Mouse (Mus musculus) brain, adult 2 months (tissue): Measurements from ENCODE around the gene Cmss1.

Source experiments
- DNase-seq: peaks from one replicate; pipeline ENCODE4 v3.0.0; 2011; ENCODE audit warnings: low read depth, low spot score

Gene Cmss1

GRCm38 (mm10) chr16:57349039-57349438 is 257.6 kb downstream of the Cmss1 start:
- peak; percentile 56 for DNase-seq

GRCm38 (mm10) chr16:57346258-57346657 is 260.4 kb downstream of the Cmss1 start:
- no peak for DNase-seq

DNA sequence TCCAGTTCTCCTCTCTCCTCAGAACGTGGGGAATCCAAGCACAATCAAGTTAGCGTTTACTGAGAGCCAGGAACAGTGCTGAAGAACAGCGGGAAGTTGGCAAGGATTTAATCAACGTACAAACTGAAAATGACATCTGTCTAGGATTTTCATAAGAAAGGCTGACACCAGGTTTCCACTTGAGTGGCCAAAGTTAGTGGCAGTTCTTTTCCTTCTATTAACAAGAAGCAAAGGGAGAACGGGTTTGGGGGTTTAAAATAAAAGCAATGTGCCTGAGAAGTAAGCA is 266.1 kb downstream of the Cmss1 start:
- DNase-seq = no peak

GRCm38 (mm10) chr16:57339765-57340612 is 266.7 kb downstream of the Cmss1 start:
- no peak for DNase-seq

GRCm38 (mm10) chr16:57336770-57337423 is 269.8 kb downstream of the Cmss1 start:
- DNase-seq = no peak

DNA sequence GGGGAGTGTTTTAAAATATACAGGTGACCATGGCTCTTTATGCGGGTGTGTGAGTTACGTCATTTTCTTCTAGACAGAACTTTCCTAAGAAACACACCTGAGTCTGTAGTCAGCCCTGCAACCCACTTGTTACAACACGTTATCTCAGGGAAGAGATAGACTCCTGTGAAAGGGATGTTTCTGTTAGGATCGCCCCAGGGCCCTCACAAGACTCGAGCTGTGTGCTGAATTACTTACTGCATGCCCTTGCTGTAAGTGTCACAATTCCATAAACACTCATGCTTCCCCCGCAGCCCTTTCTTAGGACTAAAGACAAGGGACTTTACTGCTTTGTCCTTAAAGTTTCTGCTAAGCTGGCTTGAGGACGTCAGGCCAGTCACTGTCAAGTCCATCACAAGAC is 274.4 kb downstream of the Cmss1 start:
- DNase-seq = no peak

DNA sequence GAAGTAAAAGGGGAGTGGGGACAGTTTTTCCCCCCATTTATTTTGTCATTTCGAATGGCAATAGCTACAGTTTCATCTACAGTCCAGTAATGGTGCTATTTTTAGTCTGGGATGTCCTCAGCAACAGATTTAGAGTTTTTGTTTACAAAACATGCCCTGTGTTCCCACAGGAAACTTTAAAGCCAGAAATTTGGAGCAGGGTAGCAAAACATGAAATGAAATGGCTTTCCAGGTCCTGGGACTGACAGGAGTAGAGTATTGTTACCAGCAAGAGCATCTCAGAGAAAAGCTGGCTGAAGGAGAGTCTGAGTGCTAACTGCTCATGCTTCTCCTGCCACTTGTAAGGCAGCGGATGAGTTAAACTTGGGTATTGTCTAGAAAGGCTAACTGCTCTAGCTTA is 276.6 kb downstream of the Cmss1 start:
- no peak for DNase-seq

DNA sequence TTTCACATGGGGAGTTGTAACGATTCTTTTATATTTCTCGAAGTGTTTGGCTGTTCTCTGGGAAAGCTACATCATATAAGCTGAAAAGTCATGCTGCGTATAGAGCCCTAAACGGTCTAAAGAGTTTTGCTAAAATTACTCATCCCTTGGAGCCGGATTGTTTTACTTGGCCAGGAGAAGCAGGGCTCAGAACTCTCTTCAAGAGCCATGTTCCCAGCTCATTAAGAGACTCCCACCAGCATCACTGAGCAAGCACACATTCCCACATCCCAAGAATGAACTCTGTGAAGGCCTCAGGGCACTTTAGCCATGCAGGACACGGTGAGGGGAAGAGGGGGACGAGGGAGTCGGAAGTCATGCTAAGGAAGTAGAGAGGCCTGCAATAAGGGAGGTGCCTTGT is 277.6 kb downstream of the Cmss1 start:
- no peak for DNase-seq

DNA sequence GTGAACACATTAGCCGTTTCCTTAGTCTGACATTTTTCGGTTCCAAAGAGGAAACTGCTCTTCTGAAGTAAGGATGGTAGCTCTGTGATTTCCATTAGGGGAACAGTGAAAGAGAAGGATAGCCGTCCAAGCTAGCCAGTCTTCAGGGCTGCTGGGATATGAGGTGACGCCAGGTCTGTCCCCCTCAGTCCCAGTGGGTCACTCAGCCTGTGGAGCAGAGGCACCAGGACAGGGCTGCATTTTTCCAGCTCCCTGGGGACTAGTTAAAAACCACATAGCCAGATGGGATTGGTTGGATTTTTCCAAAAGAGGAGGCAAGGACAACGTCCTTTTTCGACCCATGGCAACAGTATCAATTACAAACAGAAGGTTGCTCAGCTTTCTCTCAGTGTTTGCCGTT is 279.7 kb downstream of the Cmss1 start:
- no peak for DNase-seq

GRCm38 (mm10) chr16:57319284-57320124 is 287.2 kb downstream of the Cmss1 start:
- peak; percentile 24 for DNase-seq

GRCm38 (mm10) chr16:57318637-57319125 is 288.0 kb downstream of the Cmss1 start:
- no peak for DNase-seq

GRCm38 (mm10) chr16:57317882-57318636 is 288.6 kb downstream of the Cmss1 start:
- DNase-seq = no peak

DNA sequence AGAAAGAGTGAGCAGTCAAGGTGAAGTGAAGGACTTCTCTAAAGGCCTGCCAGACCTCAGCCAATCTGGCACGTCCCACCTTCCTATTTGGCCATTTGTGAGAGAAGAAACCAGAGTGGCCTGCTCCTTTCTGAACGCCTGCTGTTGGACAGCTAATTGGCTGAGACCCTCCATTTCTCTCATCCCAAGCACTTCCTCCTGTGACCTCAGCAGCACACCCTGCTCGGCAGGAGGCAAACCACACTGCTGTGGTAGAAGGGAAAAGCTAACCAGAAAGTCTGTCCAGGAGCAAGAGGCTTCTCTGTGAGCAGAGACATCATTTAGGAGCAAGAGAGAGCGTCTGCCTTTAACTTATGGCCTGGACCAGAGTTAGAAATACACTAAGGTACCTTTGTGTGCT is 289.5 kb downstream of the Cmss1 start:
- no peak for DNase-seq

- DNase-seq = peak; percentile 21
Observed at GRCm38 (mm10) chr16:57315026-57315425, 291.6 kb downstream of the Cmss1 start.

DNA sequence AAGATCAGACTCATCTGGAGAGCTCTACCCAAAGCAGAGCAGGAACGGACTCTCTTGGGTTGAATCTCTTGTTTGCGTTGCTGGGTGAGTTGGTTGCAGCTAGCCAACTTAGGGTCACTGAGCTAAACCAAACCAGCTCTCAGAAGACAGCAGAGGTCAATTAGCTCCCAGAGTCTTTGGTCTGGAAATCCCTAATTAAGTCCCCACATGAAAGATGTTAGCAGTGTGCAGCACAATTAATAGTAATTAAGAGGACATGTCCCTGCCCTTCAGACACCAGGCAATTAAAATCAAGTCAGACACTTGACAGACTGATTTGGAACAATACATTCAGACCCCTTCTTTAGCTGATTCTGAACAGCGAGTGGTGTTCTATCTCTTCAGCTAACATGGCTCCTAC is 292.4 kb downstream of the Cmss1 start:
- no peak for DNase-seq

- no peak for DNase-seq
Observed at GRCm38 (mm10) chr16:57313487-57313886, 293.2 kb downstream of the Cmss1 start.

DNA sequence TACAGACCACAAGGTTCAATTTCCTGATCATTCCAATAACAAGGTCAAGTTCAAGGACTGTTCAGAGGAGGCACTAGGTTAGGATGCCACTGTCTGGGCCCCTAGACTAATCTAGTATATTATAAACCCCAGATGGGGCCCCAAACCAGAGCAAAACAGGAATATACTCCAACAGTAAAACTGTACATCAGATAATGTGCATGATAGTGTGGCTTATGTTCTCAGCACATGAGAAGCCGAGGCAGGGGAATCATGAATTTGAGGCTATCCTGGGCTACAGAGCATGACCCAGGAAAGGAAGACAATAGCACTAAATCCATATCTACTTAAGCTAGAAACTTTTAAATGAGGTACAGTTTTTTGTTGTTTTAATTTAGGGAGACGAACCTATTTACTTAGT is 294.5 kb downstream of the Cmss1 start:
- no peak for DNase-seq

- peak; percentile 16 for DNase-seq
Observed at GRCm38 (mm10) chr16:57305463-57305862, 301.2 kb downstream of the Cmss1 start.

- DNase-seq = no peak
Observed at GRCm38 (mm10) chr16:57303716-57304115, 302.9 kb downstream of the Cmss1 start.

DNA sequence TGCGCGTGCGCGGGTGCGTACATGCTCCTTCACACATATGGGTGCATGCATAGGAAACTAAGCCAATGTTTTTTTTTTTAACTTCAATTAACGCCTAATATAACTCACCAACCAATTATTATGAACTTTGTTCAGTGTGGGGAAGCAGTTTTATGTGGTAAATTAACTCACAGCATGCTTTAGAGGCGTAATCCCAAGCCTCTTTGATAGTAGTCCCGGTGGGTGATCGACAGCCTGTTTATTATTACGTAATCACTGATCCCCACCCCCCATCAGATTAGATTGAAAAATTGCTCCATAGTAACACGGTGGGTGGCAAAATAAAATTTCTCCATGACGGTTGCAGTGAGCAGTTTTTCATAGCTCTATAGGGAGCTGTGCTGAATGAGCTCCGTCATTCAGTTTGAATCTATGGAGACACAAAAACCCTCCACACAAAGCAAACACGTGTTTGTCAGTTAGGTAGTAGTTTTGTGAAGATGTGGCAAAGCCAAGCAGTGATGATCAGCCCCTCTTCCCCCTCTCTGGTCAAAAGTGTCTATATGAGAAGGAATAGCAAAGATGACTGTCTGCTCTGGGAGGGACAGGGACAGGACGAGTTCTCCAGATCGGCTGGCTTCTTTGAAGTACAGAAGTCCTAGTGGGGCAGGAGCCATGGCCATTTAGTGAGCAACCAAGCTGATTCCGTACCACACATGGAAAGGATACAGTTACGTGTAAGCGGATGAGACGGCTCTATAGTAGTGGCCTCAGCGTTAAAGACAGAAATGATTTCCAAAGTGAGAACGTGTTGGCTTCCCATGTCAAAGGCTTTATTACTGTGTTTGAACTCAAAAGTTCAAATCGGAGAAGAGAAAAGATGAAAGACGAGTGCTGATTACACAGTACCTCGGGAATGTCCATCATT is 303.6 kb downstream of the Cmss1 start:
- no peak for DNase-seq
